Mouse (Mus musculus) neural tube, embryonic 14.5 days (tissue): Measurements from ENCODE around the gene Mpp3. TPM values are rescaled to one million over a fixed set of nuclear protein-coding genes. Genes with fewer than 3 reads are reported as not detected.

ENCODE experiments used
- ATAC-seq: fragments of 200-750 bp; cut with Nextera tagmentation; 2 replicates; pipeline ENCODE4 v1.8.0; 2017; ENCODE audit warnings: low read depth, mild to moderate bottlenecking, moderate TSS enrichment, moderate library complexity
- H3K27ac ChIP-seq: fragments of 300-500 bp; sonication (generic); 2 replicates; pipeline ENCODE4 v1.5.1; 2014; ENCODE audit warnings: low read depth, mild to moderate bottlenecking, control low read depth, low read length, moderate library complexity, mixed read lengths
- H3K27me3 ChIP-seq: fragments of 300-500 bp; sonication (generic); 2 replicates; pipeline ENCODE4 v1.6.1; 2014; ENCODE audit warnings: low read length; ENCODE audit not compliant: control insufficient read depth, insufficient read depth
- H3K36me3 ChIP-seq: fragments of 300-500 bp; sonication (generic); 2 replicates; pipeline ENCODE4 v1.6.1; 2014; ENCODE audit warnings: low read length, mixed read lengths; ENCODE audit not compliant: control insufficient read depth, insufficient read depth
- H3K4me1 ChIP-seq: fragments of 300-500 bp; sonication (generic); 2 replicates; pipeline ENCODE4 v1.6.1; 2014; ENCODE audit warnings: low read length; ENCODE audit not compliant: control insufficient read depth, insufficient read depth
- H3K4me2 ChIP-seq: fragments of 300-500 bp; sonication (generic); 2 replicates; pipeline ENCODE4 v1.6.1; 2014; ENCODE audit warnings: mild to moderate bottlenecking, low read depth, low read length, control low read depth
- H3K4me3 ChIP-seq: fragments of 300-500 bp; sonication (generic); 2 replicates; pipeline ENCODE4 v1.5.1; 2014; ENCODE audit warnings: low read depth, low read length, control low read depth, mixed read lengths
- H3K9ac ChIP-seq: fragments of 300-500 bp; sonication (generic); replicated peaks from 2 replicates; pipeline ENCODE4 v1.6.1; 2014; ENCODE audit warnings: low read depth, mild to moderate bottlenecking, control low read depth, low read length, mixed read lengths
- H3K9me3 ChIP-seq: fragments of 300-500 bp; sonication (generic); 2 replicates; pipeline ENCODE4 v1.6.1; 2016; ENCODE audit warnings: low read length; ENCODE audit not compliant: control insufficient read depth
- WGBS: fragments of 180-500 bp; shearing (Covaris S2); extraction: QIAGEN DNeasy Blood & Tissue Kit; methylation state at CpG from one replicate; pipeline ENCODE4 v1.1.7; 2014; 5-methylcytosine and 5-hydroxymethylcytosine counted together
- polyA plus RNA-seq: library from polyadenylated mRNA; unstranded; fragments of >200 nt; fragmentation: Nextera tagmentation; extraction: Ambion mirVana; gene quantifications from 2 replicates; pipeline ENCODE4 v1.2.1, GENCODE M21; 2014

Mpp3 gene
- polyA plus RNA-seq, 1 experiment from 2014 or later, result 57.0 TPM

DNA sequence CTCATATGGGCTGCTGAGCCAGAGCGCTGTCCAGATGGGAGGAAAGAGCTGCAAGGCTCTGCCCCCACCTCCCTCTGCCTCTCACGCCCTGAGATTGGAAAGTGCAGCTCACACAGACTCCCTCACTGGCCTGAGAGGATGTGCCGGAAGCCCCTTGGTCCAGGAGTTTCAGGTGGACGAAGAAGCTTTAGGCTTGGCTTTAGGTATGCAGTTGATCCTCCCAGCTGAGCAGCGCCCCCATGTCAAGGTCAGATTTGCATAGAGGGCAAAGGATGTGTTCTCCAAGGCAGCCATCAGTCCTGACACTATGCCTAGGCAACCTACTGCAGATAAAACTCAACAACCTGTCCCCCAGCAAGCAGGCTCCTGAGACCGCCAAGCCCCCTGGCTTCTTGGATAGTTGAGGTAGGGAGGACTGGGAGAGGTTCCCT, 45.3 kb downstream of the Mpp3 start:
- H3K36me3 ChIP-seq, result no peaks in the 10 kb centered on the region
- no peak for ATAC-seq
- H3K4me1 ChIP-seq, result no peaks in the 10 kb centered on the region
- H3K4me3 ChIP-seq, result no peak overlapping the region
- 76% methylated on average over 6 of the region's 6 CpGs for WGBS
- no peaks in the 10 kb centered on the region for H3K9me3 ChIP-seq
- H3K27me3 ChIP-seq, result no peaks in the 10 kb centered on the region
- no peak overlapping the region for H3K27ac ChIP-seq
- no peak overlapping the region for H3K9ac ChIP-seq
- H3K4me2 ChIP-seq, result no peak overlapping the region

GRCm38 (mm10) chr11:101981850-101982249, 46.4 kb downstream of the Mpp3 start:
- Histone ChIP-seq H3K36me3 (no peaks in the 10 kb centered on the region), H3K4me3 (no peak overlapping the region), H3K9me3 (no peaks in the 10 kb centered on the region), H3K4me1 (no peaks in the 10 kb centered on the region), H3K27ac (no peak overlapping the region), H3K9ac (no peak overlapping the region), H3K4me2 (no peak overlapping the region), H3K27me3 (no peaks in the 10 kb centered on the region)
- WGBS, result 86% methylated on average over 12 of the region's 12 CpGs
- no peak for ATAC-seq

DNA sequence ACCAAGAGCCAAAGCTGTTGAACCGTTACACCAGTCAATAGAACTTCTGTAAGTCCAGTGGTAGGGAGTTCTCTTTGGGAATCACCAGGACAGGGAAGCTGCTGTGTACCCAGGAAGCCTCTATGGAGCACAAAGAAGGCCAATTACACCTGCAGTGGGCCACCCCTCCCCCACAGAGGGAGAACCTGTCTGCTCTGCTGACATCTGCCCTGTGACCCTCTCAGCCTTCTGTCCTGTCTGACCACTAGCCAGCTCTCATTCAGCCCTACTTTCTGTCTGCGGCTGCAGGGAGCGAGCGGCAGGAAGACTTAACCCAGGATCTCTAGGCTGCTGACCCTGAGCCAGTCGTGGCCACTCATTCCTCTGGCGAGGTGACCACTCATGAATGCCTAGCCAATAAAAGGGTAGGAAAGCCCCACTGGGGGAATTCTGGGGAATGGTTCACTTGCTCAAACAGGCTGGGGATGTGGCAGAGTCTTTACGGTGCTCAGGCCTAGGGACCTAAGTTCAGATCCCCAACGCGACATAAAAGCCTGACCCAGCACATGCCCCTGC, 47.6 kb downstream of the Mpp3 start:
- Histone ChIP-seq H3K36me3 (no peaks in the 10 kb centered on the region), H3K4me2 (no peak overlapping the region), H3K9ac (no peak overlapping the region), H3K27me3 (no peaks in the 10 kb centered on the region), H3K27ac (no peak overlapping the region), H3K4me3 (no peak overlapping the region), H3K9me3 (no peaks in the 10 kb centered on the region), H3K4me1 (no peaks in the 10 kb centered on the region)
- WGBS, result 79% methylated on average over 9 of the region's 9 CpGs
- no peak for ATAC-seq

- H3K4me2 ChIP-seq, result no peak overlapping the region
- no peaks in the 10 kb centered on the region for H3K9me3 ChIP-seq
- no peak for ATAC-seq
- H3K36me3 ChIP-seq, result no peaks in the 10 kb centered on the region
- no peak overlapping the region for H3K4me3 ChIP-seq
- no peaks in the 10 kb centered on the region for H3K4me1 ChIP-seq
- no peak overlapping the region for H3K9ac ChIP-seq
- 80% methylated on average over 5 of the region's 5 CpGs for WGBS
- H3K27me3 ChIP-seq, result no peaks in the 10 kb centered on the region
- H3K27ac ChIP-seq, result no peak overlapping the region
Observed at GRCm38 (mm10) chr11:101979140-101979539, 49.1 kb downstream of the Mpp3 start.

- H3K4me2 ChIP-seq, result no peak overlapping the region
- H3K4me3 ChIP-seq, result no peak overlapping the region
- no peaks in the 10 kb centered on the region for H3K4me1 ChIP-seq
- 98% methylated on average over 7 of the region's 7 CpGs for WGBS
- ATAC-seq, result no peak
- H3K9me3 ChIP-seq, result no peaks in the 10 kb centered on the region
- H3K27me3 ChIP-seq, result no peaks in the 10 kb centered on the region
- H3K27ac ChIP-seq, result no peak overlapping the region
- H3K36me3 ChIP-seq, result no peaks in the 10 kb centered on the region
- no peak overlapping the region for H3K9ac ChIP-seq
Observed at GRCm38 (mm10) chr11:101976949-101977348, 51.3 kb downstream of the Mpp3 start.

DNA sequence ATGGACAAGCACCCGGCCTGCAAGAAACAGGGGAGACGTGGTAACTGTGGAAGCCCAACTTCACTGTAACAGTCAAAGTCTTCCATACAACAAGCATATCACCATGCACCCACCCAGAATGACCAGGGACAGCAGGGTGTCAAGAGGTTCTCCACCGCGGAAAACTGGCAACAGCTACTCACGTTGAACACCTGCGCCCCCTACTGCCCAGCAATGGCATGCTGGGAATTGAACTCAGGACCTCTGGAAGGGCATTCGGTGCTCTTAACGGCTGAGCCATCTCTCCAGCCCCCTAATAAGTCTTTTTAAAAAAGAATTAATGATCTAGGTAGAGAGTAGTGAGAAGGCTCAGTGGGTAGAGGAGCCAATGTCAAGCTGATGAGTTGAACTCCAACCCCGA, 53.3 kb downstream of the Mpp3 start:
- no peak overlapping the region for H3K4me3 ChIP-seq
- ATAC-seq, result no peak

GRCm38 (mm10) chr11:101974181-101974580, 54.1 kb downstream of the Mpp3 start:
- no peaks in the 10 kb centered on the region for H3K4me1 ChIP-seq
- H3K9me3 ChIP-seq, result no peaks in the 10 kb centered on the region
- H3K27me3 ChIP-seq, result no peaks in the 10 kb centered on the region
- H3K27ac ChIP-seq, result no peak overlapping the region
- no peaks in the 10 kb centered on the region for H3K36me3 ChIP-seq
- 52% methylated on average over 6 of the region's 6 CpGs for WGBS
- H3K4me2 ChIP-seq, result no peak overlapping the region
- no peak for ATAC-seq
- no peak overlapping the region for H3K9ac ChIP-seq
- no peak overlapping the region for H3K4me3 ChIP-seq

More for the DNA sequence above, 53.3 kb downstream of the Mpp3 start:
- Histone ChIP-seq H3K9me3 (no peaks in the 10 kb centered on the region), H3K36me3 (no peaks in the 10 kb centered on the region), H3K27ac (no peak overlapping the region), H3K4me2 (no peak overlapping the region), H3K9ac (no peak overlapping the region), H3K27me3 (no peaks in the 10 kb centered on the region), H3K4me1 (no peaks in the 10 kb centered on the region)
- 53% methylated on average over 9 of the region's 9 CpGs for WGBS

DNA sequence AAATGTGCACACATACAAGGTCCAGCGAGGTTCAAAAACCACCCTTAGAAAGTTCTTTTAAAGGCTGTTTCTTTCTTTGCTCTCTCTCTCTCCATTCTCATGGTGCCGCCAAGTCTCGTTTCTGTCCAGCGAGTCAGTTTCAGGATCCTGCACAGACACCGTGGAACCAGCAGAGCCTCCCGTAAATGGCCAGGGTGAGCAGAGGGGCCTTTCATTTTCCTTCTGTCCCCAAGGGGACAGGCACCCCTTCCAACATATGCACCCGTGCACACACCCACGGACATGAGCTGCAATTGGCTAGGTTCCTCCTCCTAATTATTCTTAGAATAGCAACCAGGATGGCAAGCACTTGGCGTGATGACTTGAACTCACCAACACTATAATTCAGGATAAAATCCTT, 54.8 kb downstream of the Mpp3 start:
- 66% methylated on average over 9 of the region's 9 CpGs for WGBS
- Histone ChIP-seq H3K9ac (no peak overlapping the region), H3K27me3 (no peaks in the 10 kb centered on the region), H3K4me3 (no peak overlapping the region), H3K4me1 (no peaks in the 10 kb centered on the region), H3K27ac (no peak overlapping the region), H3K36me3 (no peaks in the 10 kb centered on the region), H3K9me3 (no peaks in the 10 kb centered on the region), H3K4me2 (no peak overlapping the region)
- no peak for ATAC-seq

DNA sequence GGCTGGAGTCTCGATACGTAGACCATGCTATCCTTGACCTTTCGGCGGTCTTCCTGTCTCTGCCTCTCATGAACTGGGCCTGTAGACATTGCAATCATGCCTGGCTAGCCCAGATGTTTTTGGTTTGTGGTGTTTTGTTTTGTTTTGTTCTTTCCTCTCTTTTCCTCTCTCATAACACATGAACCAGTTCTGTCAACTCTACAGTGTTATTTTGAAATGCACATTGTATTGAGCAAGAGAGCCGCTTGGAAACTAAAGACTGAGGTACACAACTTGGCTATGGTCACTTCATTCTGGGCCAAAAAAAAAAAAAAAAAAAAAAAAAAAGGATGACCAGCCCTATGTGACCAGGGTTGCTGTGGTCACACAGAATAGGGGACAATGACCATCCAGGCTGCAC, 55.6 kb downstream of the Mpp3 start:
- H3K4me2 ChIP-seq, result no peak overlapping the region
- H3K27me3 ChIP-seq, result no peaks in the 10 kb centered on the region
- no peak overlapping the region for H3K4me3 ChIP-seq
- no peak overlapping the region for H3K9ac ChIP-seq
- no peaks in the 10 kb centered on the region for H3K36me3 ChIP-seq
- H3K9me3 ChIP-seq, result no peaks in the 10 kb centered on the region
- no peak for ATAC-seq
- no peaks in the 10 kb centered on the region for H3K4me1 ChIP-seq
- no peak overlapping the region for H3K27ac ChIP-seq
- WGBS, result 86% methylated on average over 5 of the region's 5 CpGs
